Mouse (Mus musculus) heart, embryonic 15.5 days (tissue): Measurements from ENCODE around the gene Polr2f. TPM values are rescaled to one million over a fixed set of nuclear protein-coding genes. Genes with fewer than 3 reads are reported as not detected.

Source experiments
- ATAC-seq: fragments of 200-750 bp; cut with Nextera tagmentation; replicated peaks from 2 replicates; pipeline ENCODE4 v1.8.0; 2017; ENCODE audit warnings: low read depth, moderate TSS enrichment; ENCODE audit not compliant: insufficient number of reproducible peaks, insufficient read depth, low FRiP score
- H3K27ac ChIP-seq: fragments of 300-500 bp; sonication (generic); 2 replicates; pipeline ENCODE4 v1.5.1; 2015; ENCODE audit warnings: mild to moderate bottlenecking, inconsistent platforms
- H3K27me3 ChIP-seq: fragments of 300-500 bp; sonication (generic); 2 replicates; pipeline ENCODE4 v1.6.1; 2015; ENCODE audit warnings: inconsistent platforms
- H3K36me3 ChIP-seq: fragments of 300-500 bp; sonication (generic); 2 replicates; pipeline ENCODE4 v1.6.1; 2015; ENCODE audit warnings: mild to moderate bottlenecking, inconsistent platforms
- H3K4me1 ChIP-seq: fragments of 300-500 bp; sonication (generic); replicated peaks from 2 replicates; pipeline ENCODE4 v1.6.1; 2015; ENCODE audit warnings: inconsistent platforms
- H3K4me2 ChIP-seq: fragments of 300-500 bp; sonication (generic); 2 replicates; pipeline ENCODE4 v1.6.1; 2015; ENCODE audit warnings: inconsistent platforms, mild to moderate bottlenecking, moderate library complexity
- H3K4me3 ChIP-seq: fragments of 300-500 bp; sonication (generic); 2 replicates; pipeline ENCODE4 v1.5.1; 2015; ENCODE audit warnings: mild to moderate bottlenecking, inconsistent platforms
- H3K9ac ChIP-seq: fragments of 300-500 bp; sonication (generic); 2 replicates; pipeline ENCODE4 v1.6.1; 2015; ENCODE audit warnings: mild to moderate bottlenecking, inconsistent platforms
- H3K9me3 ChIP-seq: fragments of 300-500 bp; sonication (generic); replicated peaks from 2 replicates; pipeline ENCODE4 v1.6.1; 2016; ENCODE audit warnings: inconsistent platforms
- WGBS: fragments of 180-500 bp; shearing (Covaris S2); methylation state at CpG from one replicate; pipeline ENCODE4 v1.1.7; 2015; ENCODE audit warnings: mixed read lengths; 5-methylcytosine and 5-hydroxymethylcytosine counted together
- polyA plus RNA-seq: library from polyadenylated mRNA; unstranded; fragments of >200 nt; fragmentation: Nextera tagmentation; extraction: Ambion mirVana; gene quantifications from 2 replicates; pipeline ENCODE4 v1.2.1, GENCODE M21; 2015

Polr2f gene
- polyA plus RNA-seq, 1 experiment from 2014 or later, result 240 TPM

DNA sequence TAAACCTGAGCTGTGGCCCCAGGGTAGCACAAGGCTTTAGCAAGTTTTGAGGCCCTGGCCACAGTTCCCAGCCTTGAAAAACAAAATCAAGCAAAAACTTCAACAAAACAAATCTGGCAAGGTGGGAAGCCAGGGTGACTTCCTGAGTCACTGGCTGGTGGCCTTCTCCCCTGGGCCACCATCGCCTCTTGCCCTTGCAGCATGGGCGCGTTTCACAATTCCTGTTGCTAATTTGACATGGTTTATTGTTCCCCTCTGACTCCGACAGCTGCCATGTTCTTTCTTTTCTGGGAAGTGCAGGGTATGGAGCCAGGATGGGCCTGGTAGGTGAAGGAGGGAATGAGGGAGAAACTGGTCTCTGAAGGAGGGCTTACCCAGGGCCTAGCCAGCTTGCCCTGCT, 18.7 kb upstream of the Polr2f start:
- H3K9ac ChIP-seq, result 0 out of 2 replicates have a peak overlapping the region, but pooled peaks have one; percentile 20
- H3K4me3 ChIP-seq, result no peak overlapping the region
- H3K36me3 ChIP-seq, result peaks cover 85% of the 10 kb centered on the region
- no peaks in the 10 kb centered on the region for H3K27me3 ChIP-seq
- no peak overlapping the region for H3K4me2 ChIP-seq
- H3K27ac ChIP-seq, result peak overlapping the region; percentile 89
- 94% methylated on average over 4 of the region's 4 CpGs for WGBS
- peaks cover 28% of the 10 kb centered on the region for H3K4me1 ChIP-seq
- H3K9me3 ChIP-seq, result no peaks in the 10 kb centered on the region
- ATAC-seq, result no peak

DNA sequence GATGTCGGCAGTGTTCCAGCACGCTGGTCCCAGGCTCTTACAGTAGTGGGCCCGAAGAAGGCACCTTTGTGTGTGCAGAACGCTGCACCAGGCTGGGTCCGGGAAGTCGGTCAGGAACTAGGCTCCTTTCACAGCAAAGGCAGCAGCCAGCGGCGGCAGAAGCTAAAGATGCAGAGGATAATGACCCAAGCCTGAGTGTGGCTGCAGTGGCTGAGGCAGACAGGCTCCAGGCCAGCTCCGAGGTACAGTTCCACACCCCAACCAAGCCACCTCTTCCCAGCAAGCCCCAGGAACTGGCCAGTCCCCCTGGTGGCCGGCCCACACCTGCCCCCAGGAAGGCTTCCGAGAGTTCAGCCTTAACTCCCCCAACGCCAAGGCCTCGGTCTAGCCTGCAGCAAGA, 18.3 kb upstream of the Polr2f start:
- Histone ChIP-seq H3K4me1 (peaks cover 28% of the 10 kb centered on the region), H3K27ac (peak overlapping the region; percentile 89), H3K27me3 (no peaks in the 10 kb centered on the region), H3K36me3 (peaks cover 85% of the 10 kb centered on the region), H3K9ac (0 out of 2 replicates have a peak overlapping the region, but pooled peaks have one; percentile 20), H3K9me3 (no peaks in the 10 kb centered on the region), H3K4me3 (no peak overlapping the region), H3K4me2 (no peak overlapping the region)
- WGBS, result 85% methylated on average over 13 of the region's 13 CpGs
- no peak for ATAC-seq

DNA sequence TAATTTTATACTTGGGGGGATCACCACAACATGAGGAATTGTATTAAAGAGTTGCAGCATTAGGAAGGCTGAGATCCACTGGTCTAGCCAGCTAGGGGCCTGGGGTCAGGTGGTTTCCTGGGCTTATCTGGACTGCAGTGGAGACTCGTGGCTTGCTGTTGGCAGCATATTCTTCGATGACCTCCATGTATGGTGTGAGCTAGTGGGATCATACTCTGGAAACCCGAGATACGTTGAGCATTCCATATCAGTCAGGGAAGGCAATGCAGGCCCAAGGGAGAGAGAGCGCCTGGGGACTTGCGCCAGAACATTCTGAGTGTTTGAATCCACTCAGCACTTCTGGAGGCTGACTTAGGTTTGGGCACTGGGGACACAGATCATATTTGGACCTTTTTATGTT, 17.1 kb upstream of the Polr2f start:
- WGBS, result 40% methylated on average over 6 of the region's 6 CpGs
- Histone ChIP-seq H3K36me3 (peaks cover 87% of the 10 kb centered on the region), H3K27me3 (no peaks in the 10 kb centered on the region), H3K9me3 (no peaks in the 10 kb centered on the region), H3K27ac (peak overlapping the region; percentile 89), H3K4me2 (no peak overlapping the region), H3K4me1 (peaks cover 28% of the 10 kb centered on the region), H3K4me3 (no peak overlapping the region), H3K9ac (no peak overlapping the region)
- peak; percentile 90 for ATAC-seq

DNA sequence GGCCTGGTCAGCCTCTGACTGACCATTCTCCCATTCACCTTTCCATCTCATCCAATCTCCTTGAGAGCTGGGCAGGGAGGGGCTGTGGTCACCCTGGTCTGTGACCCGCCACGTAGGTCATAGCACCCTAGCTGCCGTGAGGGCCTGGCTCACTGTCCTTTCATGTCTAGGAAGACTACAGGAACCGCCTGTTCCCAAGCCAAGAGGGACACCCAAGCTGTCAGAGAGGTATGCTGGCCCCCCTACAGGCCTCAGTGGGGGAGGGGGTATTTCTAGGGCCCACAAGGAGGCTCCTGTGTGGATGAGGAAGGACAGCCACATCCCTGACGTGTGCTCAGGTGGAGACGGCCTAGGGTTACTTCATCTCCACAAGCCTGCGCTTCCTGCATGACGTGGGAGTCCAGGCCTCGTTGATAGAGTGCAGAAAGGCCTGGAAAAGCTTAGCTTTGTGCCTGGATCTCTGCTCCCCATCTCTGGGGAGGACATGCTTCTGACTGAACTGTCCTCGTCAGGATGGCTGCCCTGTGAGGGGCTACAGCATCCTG, 16.4 kb upstream of the Polr2f start:
- H3K4me2 ChIP-seq, result no peak overlapping the region
- H3K9me3 ChIP-seq, result no peaks in the 10 kb centered on the region
- H3K4me3 ChIP-seq, result no peak overlapping the region
- H3K27ac ChIP-seq, result peak overlapping the region; percentile 89
- H3K9ac ChIP-seq, result peak overlapping the region; percentile 4; the same call in 1 of the 2 replicates
- 0 out of 2 replicates have a peak, but pooled peaks have one; percentile 7 for ATAC-seq
- WGBS, result 69% methylated on average over 10 of the region's 10 CpGs
- peaks cover 28% of the 10 kb centered on the region for H3K4me1 ChIP-seq
- H3K36me3 ChIP-seq, result peaks cover 84% of the 10 kb centered on the region
- H3K27me3 ChIP-seq, result no peaks in the 10 kb centered on the region

DNA sequence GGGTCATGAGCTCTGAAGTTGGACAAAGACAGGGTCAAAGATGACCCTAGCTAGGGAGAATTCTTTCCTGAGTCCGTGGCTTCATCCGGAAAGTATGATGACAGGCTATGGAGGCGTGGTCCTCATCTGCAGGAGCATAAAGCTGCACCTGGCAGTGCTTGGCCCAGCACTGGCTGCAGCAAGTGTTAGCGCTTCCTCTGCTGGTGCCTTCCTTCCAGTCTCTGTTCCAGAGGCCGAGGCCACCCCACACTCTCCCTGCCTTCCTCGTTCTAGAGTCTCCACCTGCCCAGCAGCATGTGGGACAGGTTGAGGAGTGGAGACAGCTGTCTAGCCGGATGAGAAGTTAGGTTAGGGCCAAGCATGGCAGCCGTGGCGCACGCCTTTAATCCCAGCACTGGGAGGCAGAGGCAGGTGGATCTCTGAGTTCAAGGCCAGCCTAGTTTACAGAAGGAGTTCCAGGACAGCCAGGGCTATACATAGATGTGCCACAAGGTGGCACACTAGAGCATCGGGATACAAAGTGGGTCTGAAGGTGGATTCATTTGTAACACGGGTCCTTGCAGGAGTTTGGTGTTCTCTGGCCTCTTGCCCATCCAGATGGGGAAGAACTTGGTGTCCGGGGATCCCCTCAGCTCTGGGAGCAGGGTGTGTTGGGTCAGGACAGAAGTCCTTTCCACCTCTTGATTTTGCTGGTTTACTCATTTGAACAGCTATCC, 14.4 kb upstream of the Polr2f start:
- Histone ChIP-seq H3K36me3 (peaks cover 84% of the 10 kb centered on the region), H3K9me3 (no peaks in the 10 kb centered on the region), H3K4me2 (no peak overlapping the region), H3K9ac (no peak overlapping the region), H3K4me3 (no peak overlapping the region), H3K27ac (no peak overlapping the region), H3K4me1 (peaks cover 43% of the 10 kb centered on the region), H3K27me3 (no peaks in the 10 kb centered on the region)
- WGBS, result 74% methylated on average over 13 of the region's 13 CpGs
- no peak for ATAC-seq

DNA sequence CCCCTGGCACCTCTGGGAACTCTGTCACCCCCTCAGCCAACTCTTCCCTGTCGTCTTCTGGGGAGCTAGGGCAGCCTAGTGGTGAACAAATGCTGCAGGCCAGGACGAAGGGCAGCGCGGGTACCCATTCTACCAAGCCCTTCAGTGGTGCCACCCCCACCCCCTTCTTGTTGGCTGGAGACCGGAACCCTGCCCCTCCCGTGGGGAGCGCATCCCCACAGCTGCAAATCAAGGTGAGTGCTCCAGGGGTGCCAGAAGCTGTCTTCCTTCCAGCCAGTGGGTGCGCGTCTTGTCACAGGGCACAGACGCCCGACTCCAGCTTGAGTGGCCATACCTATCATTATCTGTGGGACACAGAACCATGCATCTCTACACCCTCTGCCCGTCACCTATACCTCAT, 13.7 kb upstream of the Polr2f start:
- H3K9me3 ChIP-seq, result no peaks in the 10 kb centered on the region
- ATAC-seq, result no peak
- no peaks in the 10 kb centered on the region for H3K27me3 ChIP-seq
- H3K4me3 ChIP-seq, result no peak overlapping the region
- H3K4me1 ChIP-seq, result peaks cover 47% of the 10 kb centered on the region
- H3K4me2 ChIP-seq, result no peak overlapping the region
- H3K9ac ChIP-seq, result no peak overlapping the region
- 94% methylated on average over 12 of the region's 12 CpGs for WGBS
- H3K27ac ChIP-seq, result no peak overlapping the region
- H3K36me3 ChIP-seq, result peaks cover 85% of the 10 kb centered on the region

DNA sequence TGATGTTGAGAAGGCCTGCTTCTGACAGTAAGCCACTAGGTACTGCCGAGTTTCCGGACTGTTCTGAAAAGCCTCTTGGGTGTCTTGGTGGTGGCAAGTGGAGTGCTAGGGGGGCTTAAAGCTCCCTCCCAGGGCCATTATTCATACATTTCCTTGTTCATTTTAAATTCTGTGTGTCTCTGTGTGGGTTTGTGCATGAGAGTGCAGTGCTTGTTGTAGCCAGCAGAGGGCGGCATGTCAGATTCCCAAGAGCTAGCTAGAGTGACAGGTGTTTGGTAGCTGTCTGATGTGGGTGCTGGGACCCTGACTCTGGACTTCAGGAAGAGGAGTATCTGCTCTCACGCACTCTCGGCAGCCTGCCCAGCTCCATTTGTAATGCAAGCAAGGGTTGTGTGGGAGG, 12.6 kb upstream of the Polr2f start:
- 92% methylated on average over 5 of the region's 5 CpGs for WGBS

DNA sequence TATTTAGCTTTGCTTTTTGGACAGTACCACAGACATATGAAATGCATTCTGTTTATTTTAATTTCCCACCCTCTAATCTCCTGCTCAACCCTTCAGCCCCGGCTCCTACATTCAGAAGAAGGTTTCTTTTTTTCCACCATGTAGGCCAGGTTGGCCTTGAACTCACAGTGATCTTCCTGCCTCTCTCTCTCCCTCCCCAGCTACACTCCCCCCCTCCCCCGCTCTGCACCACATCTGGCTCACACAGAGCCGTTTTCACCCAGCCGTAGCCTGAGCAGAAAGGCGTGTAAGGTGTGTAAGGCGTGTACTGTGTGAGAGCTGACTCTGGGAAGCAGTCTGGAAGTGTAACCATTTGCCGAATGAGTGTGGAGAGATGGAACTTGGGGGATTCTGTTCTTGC, 11.5 kb upstream of the Polr2f start:
- Histone ChIP-seq H3K27ac (no peak overlapping the region), H3K4me2 (no peak overlapping the region), H3K9ac (no peak overlapping the region), H3K9me3 (no peaks in the 10 kb centered on the region), H3K4me3 (no peak overlapping the region), H3K27me3 (no peaks in the 10 kb centered on the region), H3K4me1 (peaks cover 29% of the 10 kb centered on the region), H3K36me3 (peaks cover 97% of the 10 kb centered on the region)
- no peak for ATAC-seq
- WGBS, result 75% methylated on average over 7 of the region's 7 CpGs

More for the DNA sequence above, 12.6 kb upstream of the Polr2f start:
- H3K9ac ChIP-seq, result no peak overlapping the region
- peaks cover 36% of the 10 kb centered on the region for H3K4me1 ChIP-seq
- no peak overlapping the region for H3K4me3 ChIP-seq
- H3K9me3 ChIP-seq, result no peaks in the 10 kb centered on the region
- no peaks in the 10 kb centered on the region for H3K27me3 ChIP-seq
- no peak overlapping the region for H3K4me2 ChIP-seq
- H3K36me3 ChIP-seq, result peaks cover 88% of the 10 kb centered on the region
- ATAC-seq, result no peak
- no peak overlapping the region for H3K27ac ChIP-seq

DNA sequence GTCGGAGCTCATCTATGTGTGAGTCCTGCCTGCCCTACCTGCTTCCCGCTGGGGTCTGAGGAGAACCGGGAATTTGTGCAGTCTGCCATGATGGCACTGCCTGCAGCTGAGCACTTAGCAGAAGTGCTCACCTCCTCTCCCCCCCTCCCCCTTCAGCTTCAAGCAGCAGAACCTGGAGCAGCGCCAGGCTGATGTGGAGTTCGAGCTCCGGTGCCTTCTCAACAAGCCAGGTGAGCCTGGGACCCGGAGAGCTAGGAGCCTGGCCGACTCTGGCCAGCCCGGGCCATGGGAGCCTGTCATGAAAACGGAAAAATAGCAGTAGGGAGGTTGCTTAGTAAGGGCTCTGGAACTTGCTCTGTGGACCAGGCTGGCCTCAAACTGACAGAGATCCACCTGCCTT, 10.0 kb upstream of the Polr2f start:
- peak overlapping the region; percentile 23; the same call in 1 of the 2 replicates for H3K9ac ChIP-seq
- no peak overlapping the region for H3K4me2 ChIP-seq
- peak overlapping the region; percentile 65 for H3K27ac ChIP-seq
- 57% methylated on average over 10 of the region's 10 CpGs for WGBS
- H3K27me3 ChIP-seq, result no peaks in the 10 kb centered on the region
- H3K4me1 ChIP-seq, result peaks cover 20% of the 10 kb centered on the region
- no peak overlapping the region for H3K4me3 ChIP-seq
- ATAC-seq, result no peak
- H3K36me3 ChIP-seq, result peaks cover 89% of the 10 kb centered on the region
- no peaks in the 10 kb centered on the region for H3K9me3 ChIP-seq

DNA sequence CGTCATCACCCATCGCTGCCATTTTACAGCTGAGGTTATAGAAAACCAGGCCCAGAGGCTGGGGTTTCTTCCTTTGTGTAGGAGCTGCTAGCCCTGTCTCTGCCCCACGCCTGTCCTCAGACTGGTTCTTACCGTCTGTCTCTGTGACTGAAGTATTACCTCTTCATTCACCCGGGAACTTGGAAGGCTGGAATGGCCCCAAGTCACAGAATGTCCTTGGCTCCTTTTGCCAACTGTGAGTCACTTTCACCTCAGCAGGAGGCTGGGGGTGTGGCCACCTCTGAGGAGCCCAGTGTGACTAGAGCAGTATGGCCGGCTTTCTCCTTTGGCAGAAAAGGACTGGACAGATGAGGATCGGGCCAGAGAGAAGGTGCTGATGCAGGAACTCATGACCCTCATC, 9.4 kb upstream of the Polr2f start:
- Histone ChIP-seq H3K36me3 (peaks cover 82% of the 10 kb centered on the region), H3K27me3 (no peaks in the 10 kb centered on the region), H3K27ac (peak overlapping the region; percentile 65), H3K4me3 (no peak overlapping the region), H3K9me3 (no peaks in the 10 kb centered on the region), H3K4me2 (no peak overlapping the region), H3K9ac (peak overlapping the region; percentile 23; the same call in 1 of the 2 replicates), H3K4me1 (peaks cover 20% of the 10 kb centered on the region)
- ATAC-seq, result 0 out of 2 replicates have a peak, but pooled peaks have one; percentile 36
- 51% methylated on average over 7 of the region's 7 CpGs for WGBS

DNA sequence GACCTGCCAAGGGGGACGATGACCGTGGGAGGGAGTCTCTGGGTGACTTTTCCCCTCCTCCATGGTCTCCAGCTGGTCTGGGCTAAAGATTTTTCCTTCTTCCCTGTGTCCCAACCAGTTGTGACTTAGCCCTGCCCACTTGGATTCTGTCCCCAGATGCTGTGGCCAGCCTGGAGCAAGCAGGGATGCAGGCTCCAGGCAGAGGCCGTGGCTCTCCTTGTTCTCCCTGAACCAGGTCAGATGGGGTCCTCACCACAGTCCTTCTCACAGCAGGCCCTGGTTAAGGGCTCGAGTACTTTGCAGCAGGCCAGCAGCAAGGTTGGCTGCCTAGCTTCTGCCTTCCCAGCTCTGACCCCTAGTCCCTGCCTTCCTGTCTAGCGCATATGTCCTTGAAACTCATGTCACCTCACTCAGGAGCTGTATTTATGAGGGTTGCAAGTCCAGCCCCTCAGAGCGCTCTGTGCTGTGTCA, 7.6 kb upstream of the Polr2f start:
- Histone ChIP-seq H3K27me3 (no peaks in the 10 kb centered on the region), H3K27ac (no peak overlapping the region), H3K4me2 (no peak overlapping the region), H3K9ac (no peak overlapping the region), H3K4me3 (no peak overlapping the region), H3K4me1 (peaks cover 23% of the 10 kb centered on the region), H3K36me3 (peaks cover 65% of the 10 kb centered on the region), H3K9me3 (no peaks in the 10 kb centered on the region)
- ATAC-seq, result no peak
- 78% methylated on average over 6 of the region's 6 CpGs for WGBS
